Mouse (Mus musculus) brain, embryonic 18.5 days (tissue): ENCODE measurements around the gene Radil.

ENCODE experiments used
- DNase-seq: peaks from one replicate; pipeline ENCODE4 v3.0.0-alpha.2; 2012; ENCODE audit warnings: low read depth, low spot score

Radil gene

GRCm38 (mm10) chr5:142448623-142449022, 102.3 kb downstream of the Radil start:
- DNase-seq: no peak

GRCm38 (mm10) chr5:142448076-142448475, 102.8 kb downstream of the Radil start:
- DNase-seq: peak; percentile 72

GRCm38 (mm10) chr5:142445709-142446108, 105.2 kb downstream of the Radil start:
- DNase-seq: no peak

GRCm38 (mm10) chr5:142444791-142445531, 105.9 kb downstream of the Radil start:
- no peak for DNase-seq

GRCm38 (mm10) chr5:142443994-142444393, 106.9 kb downstream of the Radil start:
- no peak for DNase-seq

- DNase-seq: no peak
Observed at GRCm38 (mm10) chr5:142443514-142443913, 107.4 kb downstream of the Radil start.

- no peak for DNase-seq
Observed at GRCm38 (mm10) chr5:142442045-142442440, 108.9 kb downstream of the Radil start.

- no peak for DNase-seq
Observed at GRCm38 (mm10) chr5:142441332-142442044, 109.4 kb downstream of the Radil start.

- no peak for DNase-seq
Observed at GRCm38 (mm10) chr5:142440451-142441147, 110.3 kb downstream of the Radil start.

GRCm38 (mm10) chr5:142439911-142440432, 110.9 kb downstream of the Radil start:
- DNase-seq: no peak

GRCm38 (mm10) chr5:142438380-142438938, 112.4 kb downstream of the Radil start:
- DNase-seq: no peak

- DNase-seq: no peak
Observed at GRCm38 (mm10) chr5:142435736-142436135, 115.2 kb downstream of the Radil start.
